Mouse (Mus musculus) erythroblast, embryonic 14.5 days (primary cell): ENCODE data around the gene Il9. TPM values are rescaled to one million over a fixed set of nuclear protein-coding genes. Genes with fewer than 3 reads are reported as not detected.
A peak's percentile ranks its signal among the peaks of the same experiment; 100 is the strongest.

Source experiments
- H3K27me3 ChIP-seq: 2 replicates; pipeline ENCODE4 v1.6.1; 2012; ENCODE audit warnings: inconsistent platforms; ENCODE audit not compliant: control insufficient read depth
- H3K36me3 ChIP-seq: 2 replicates; pipeline ENCODE4 v1.6.1; 2012; ENCODE audit warnings: mild to moderate bottlenecking, inconsistent platforms; ENCODE audit not compliant: control insufficient read depth
- H3K4me1 ChIP-seq: 2 replicates; pipeline ENCODE4 v1.6.1; 2012; ENCODE audit warnings: inconsistent platforms; ENCODE audit not compliant: control insufficient read depth
- H3K4me3 ChIP-seq: replicated peaks from 2 replicates; pipeline ENCODE3; 2012; ENCODE audit warnings: moderate library complexity, mild to moderate bottlenecking, inconsistent platforms
- H3K9me3 ChIP-seq: 2 replicates; pipeline ENCODE4 v1.6.1; 2012; ENCODE audit warnings: low read length, inconsistent platforms, mixed read lengths; ENCODE audit not compliant: control insufficient read depth
- GATA1 ChIP-seq: IDR thresholded peaks from 2 replicates; pipeline ENCODE4 v1.6.1; 2012; ENCODE audit warnings: low read length, inconsistent platforms, mixed read lengths
- TAL1 ChIP-seq: IDR thresholded peaks from 3 replicates; pipeline ENCODE4 v1.6.1; 2012; ENCODE audit warnings: low read length, inconsistent platforms, mixed read lengths
- polyA plus RNA-seq: library from polyadenylated mRNA; stranded (reverse); fragments of >175 nt; gene quantifications from 2 replicates; pipeline ENCODE4 v1.2.3, GENCODE M21; 2012

Gene Il9
- polyA plus RNA-seq, 1 experiment: not detected

- TF ChIP-seq TAL1 (no peak), GATA1 (no peak)
- Histone ChIP-seq H3K4me1 (no peaks in the 10 kb centered on the region), H3K36me3 (no peaks in the 10 kb centered on the region), H3K9me3 (no peaks in the 10 kb centered on the region), H3K27me3 (peaks cover 37% of the 10 kb centered on the region), H3K4me3 (peak within 1 kb of the TSS; percentile 50)
Observed at GRCm38 (mm10) chr13:56438211-56439075, 43.6 kb downstream of the Il9 start, which contains the start of gene Slc25a48. TSS of gene Slc25a48 (plus strand) at chr13:56438355.

GRCm38 (mm10) chr13:56435615-56436287, 46.3 kb downstream of the Il9 start:
- peaks cover 37% of the 10 kb centered on the region for H3K27me3 ChIP-seq
- H3K36me3 ChIP-seq: no peaks in the 10 kb centered on the region
- H3K9me3 ChIP-seq: no peaks in the 10 kb centered on the region
- no peaks in the 10 kb centered on the region for H3K4me1 ChIP-seq
- no peak for TF ChIP-seq TAL1
- no peak for TF ChIP-seq GATA1
- no peak overlapping the region for H3K4me3 ChIP-seq

GRCm38 (mm10) chr13:56434311-56434751, 47.7 kb downstream of the Il9 start:
- H3K36me3 ChIP-seq: no peaks in the 10 kb centered on the region
- H3K4me3 ChIP-seq: no peak overlapping the region
- no peaks in the 10 kb centered on the region for H3K4me1 ChIP-seq
- H3K27me3 ChIP-seq: peaks cover 29% of the 10 kb centered on the region
- no peak for TF ChIP-seq TAL1
- no peak for TF ChIP-seq GATA1
- no peaks in the 10 kb centered on the region for H3K9me3 ChIP-seq

- Histone ChIP-seq H3K4me1 (no peaks in the 10 kb centered on the region), H3K9me3 (no peaks in the 10 kb centered on the region), H3K27me3 (peaks cover 21% of the 10 kb centered on the region), H3K4me3 (no peak overlapping the region), H3K36me3 (no peaks in the 10 kb centered on the region)
- no peak for TF ChIP-seq GATA1
- no peak for TF ChIP-seq TAL1
Observed at GRCm38 (mm10) chr13:56433466-56433865, 48.6 kb downstream of the Il9 start.

GRCm38 (mm10) chr13:56432496-56432895, 49.5 kb downstream of the Il9 start:
- no peaks in the 10 kb centered on the region for H3K4me1 ChIP-seq

More at GRCm38 (mm10) chr13:56432496-56432895, 49.5 kb downstream of the Il9 start:
- no peak overlapping the region for H3K4me3 ChIP-seq
- no peak for TF ChIP-seq GATA1
- no peak for TF ChIP-seq TAL1
- peaks cover 11% of the 10 kb centered on the region for H3K27me3 ChIP-seq
- no peaks in the 10 kb centered on the region for H3K36me3 ChIP-seq
- H3K9me3 ChIP-seq: no peaks in the 10 kb centered on the region

Other genes with a start within 250 kb of the Il9 start
- not detected in 2 replicates for gene Neurog1, start 230.1 kb downstream of the Il9 start, polyA plus RNA-seq
- gene Cxcl14, start 185.7 kb downstream of the Il9 start, polyA plus RNA-seq: not detected in 2 replicates
- not detected in 2 replicates for gene Gm3045, start 55.7 kb downstream of the Il9 start, polyA plus RNA-seq
- gene Slc25a48, start 43.9 kb downstream of the Il9 start, polyA plus RNA-seq: 0.02 TPM in 1 of 2 replicates, not detected in the other
- gene Fbxl21, start 40.2 kb upstream of the Il9 start, polyA plus RNA-seq: 0.01 TPM in 1 of 2 replicates, not detected in the other
- 0.06 TPM in 1 of 2 replicates, not detected in the other for gene Lect2, start 66.3 kb upstream of the Il9 start, polyA plus RNA-seq
- 0.13 and 0.18 TPM in 2 replicates for gene Tgfbi, start 127.3 kb upstream of the Il9 start, polyA plus RNA-seq
- gene Smad5, start 220.8 kb upstream of the Il9 start, polyA plus RNA-seq: 0.01 TPM in 1 of 2 replicates, not detected in the other